Mouse (Mus musculus) liver, embryonic 14.5 days (tissue): ENCODE measurements around the gene Nrxn2.

ENCODE experiments used
- CTCF ChIP-seq: IDR thresholded peaks from 2 replicates; pipeline ENCODE4 v1.5.1; 2016; ENCODE audit warnings: antibody characterized with exemption, low read depth, control low read depth
- EP300 ChIP-seq: IDR thresholded peaks from 2 replicates; pipeline ENCODE4 v1.6.1; 2016; ENCODE audit warnings: antibody characterized with exemption, low read depth

- TF ChIP-seq EP300 (no peak), CTCF (no peak)
Measured at GRCm38 (mm10) chr19:6518601-6519000, 100.1 kb downstream of the Nrxn2 start.
